Mouse (Mus musculus) liver, embryonic 11.5 days (tissue): ENCODE results near the gene Hpcal1. TPM values are rescaled to one million over a fixed set of nuclear protein-coding genes. Genes with fewer than 3 reads are reported as not detected.
"Not testable (repeated sequence)": the region's sequence is repeated elsewhere in the genome, so short reads cannot be mapped to it uniquely, and the experiment has no call there.

Source experiments
- ATAC-seq: fragments of 200-750 bp; cut with Nextera tagmentation; replicated peaks from 2 replicates; pipeline ENCODE4 v1.8.0; 2017; ENCODE audit warnings: moderate number of reproducible peaks, mild to moderate bottlenecking, moderate TSS enrichment, moderate library complexity; ENCODE audit not compliant: low FRiP score
- DNase-seq: peaks from one replicate; pipeline ENCODE4 v3.0.0-alpha.2; 2017; ENCODE audit warnings: low spot score
- H3K27ac ChIP-seq: fragments of 300-500 bp; sonication (generic); 2 replicates; pipeline ENCODE4 v1.5.1; 2014; ENCODE audit warnings: mild to moderate bottlenecking, low read depth, low read length, control low read depth
- H3K27me3 ChIP-seq: fragments of 300-500 bp; sonication (generic); replicated peaks from 2 replicates; pipeline ENCODE4 v1.6.1; 2014; ENCODE audit warnings: low read length, mixed read lengths; ENCODE audit not compliant: control insufficient read depth, insufficient read depth
- H3K36me3 ChIP-seq: fragments of 300-500 bp; sonication (generic); 2 replicates; pipeline ENCODE4 v1.6.1; 2014; ENCODE audit warnings: mild to moderate bottlenecking, low read length, moderate library complexity, mixed read lengths; ENCODE audit not compliant: control insufficient read depth, insufficient read depth
- H3K4me1 ChIP-seq: fragments of 300-500 bp; sonication (generic); replicated peaks from 2 replicates; pipeline ENCODE4 v1.6.1; 2014; ENCODE audit warnings: low read length, mixed read lengths; ENCODE audit not compliant: control insufficient read depth, insufficient read depth
- H3K4me2 ChIP-seq: fragments of 300-500 bp; sonication (generic); 2 replicates; pipeline ENCODE4 v1.6.1; 2014; ENCODE audit warnings: mild to moderate bottlenecking, control low read depth, moderate library complexity
- H3K4me3 ChIP-seq: fragments of 300-500 bp; sonication (generic); 2 replicates; pipeline ENCODE4 v1.5.1; 2014; ENCODE audit warnings: low read depth, low read length, control low read depth
- H3K9ac ChIP-seq: fragments of 300-500 bp; sonication (generic); 2 replicates; pipeline ENCODE4 v1.6.1; 2014; ENCODE audit warnings: low read depth, low read length, control low read depth
- H3K9me3 ChIP-seq: fragments of 300-500 bp; sonication (generic); 2 replicates; pipeline ENCODE4 v1.6.1; 2016; ENCODE audit warnings: low read length, inconsistent platforms, mixed read lengths; ENCODE audit not compliant: control insufficient read depth
- WGBS: fragments of 180-500 bp; shearing (Covaris S2); extraction: QIAGEN DNeasy Blood & Tissue Kit; methylation state at CpG from one replicate; pipeline ENCODE4 v1.1.7; 2014; 5-methylcytosine and 5-hydroxymethylcytosine counted together
- polyA plus RNA-seq: library from polyadenylated mRNA; unstranded; fragments of >200 nt; fragmentation: Nextera tagmentation; extraction: Ambion mirVana; gene quantifications from 2 replicates; pipeline ENCODE4 v1.2.1, GENCODE M21; 2014

The Hpcal1 gene
- polyA plus RNA-seq, 1 experiment from 2014 or later, result 30.2 TPM

DNA sequence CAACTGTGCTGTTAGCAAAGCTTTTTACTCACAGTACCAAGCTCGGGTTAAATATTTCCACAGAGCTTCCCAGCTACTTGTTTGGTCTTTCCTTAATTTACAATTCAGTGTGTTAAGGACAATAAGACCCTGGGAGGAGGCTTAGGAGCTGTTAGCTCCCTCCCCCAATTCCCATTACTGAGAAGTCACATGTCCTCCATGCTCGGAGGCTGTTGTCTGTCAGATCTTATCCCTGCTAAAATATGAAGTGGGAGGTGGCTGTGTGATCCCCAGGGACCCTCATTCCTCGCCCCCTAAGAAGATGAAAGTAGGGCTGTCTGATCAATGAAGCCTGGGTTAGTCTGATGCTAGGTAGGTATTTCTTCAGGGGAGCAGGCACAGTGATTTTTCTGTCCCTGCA lies 88.4 kb downstream of the Hpcal1 start:
- H3K4me3 ChIP-seq, result no peak overlapping the region
- no peaks in the 10 kb centered on the region for H3K9me3 ChIP-seq
- no peaks in the 10 kb centered on the region for H3K4me1 ChIP-seq
- 47% methylated on average over 3 of the region's 3 CpGs for WGBS
- H3K4me2 ChIP-seq, result no peak overlapping the region
- no peak overlapping the region for H3K9ac ChIP-seq
- H3K27me3 ChIP-seq, result no peaks in the 10 kb centered on the region
- ATAC-seq, result no peak
- no peak overlapping the region for H3K27ac ChIP-seq
- H3K36me3 ChIP-seq, result no peaks in the 10 kb centered on the region
- no peak for DNase-seq

DNA sequence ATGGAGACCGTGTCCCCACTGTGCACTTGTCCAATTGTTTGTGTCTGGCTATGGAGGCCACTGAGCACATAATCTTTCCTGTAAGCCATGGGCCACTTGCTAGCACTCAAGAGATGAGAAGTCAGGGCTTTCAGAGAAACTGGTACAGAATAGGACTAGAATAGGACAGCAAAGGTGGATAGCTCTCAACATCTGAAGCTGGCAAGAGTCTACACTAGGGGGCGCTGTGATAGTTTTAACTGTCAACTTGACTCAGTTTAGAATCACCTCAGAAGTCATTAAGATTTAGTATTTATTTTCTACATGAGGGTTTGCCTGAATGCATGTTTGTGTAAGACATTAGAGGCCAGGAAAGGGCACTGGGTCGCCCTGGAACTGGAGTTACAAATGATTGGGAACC lies 98.8 kb downstream of the Hpcal1 start:
- no peak overlapping the region for H3K4me2 ChIP-seq
- H3K27ac ChIP-seq, result no peak overlapping the region
- H3K4me1 ChIP-seq, result no peaks in the 10 kb centered on the region
- ATAC-seq (no peak), DNase-seq (no peak)
- no peaks in the 10 kb centered on the region; the same call in 1 of the 2 replicates for H3K36me3 ChIP-seq
- H3K9ac ChIP-seq, result no peak overlapping the region
- WGBS, result 49% methylated on average over 3 of the region's 3 CpGs
- no peak overlapping the region for H3K4me3 ChIP-seq
- no peaks in the 10 kb centered on the region for H3K9me3 ChIP-seq
- no peaks in the 10 kb centered on the region for H3K27me3 ChIP-seq

DNA sequence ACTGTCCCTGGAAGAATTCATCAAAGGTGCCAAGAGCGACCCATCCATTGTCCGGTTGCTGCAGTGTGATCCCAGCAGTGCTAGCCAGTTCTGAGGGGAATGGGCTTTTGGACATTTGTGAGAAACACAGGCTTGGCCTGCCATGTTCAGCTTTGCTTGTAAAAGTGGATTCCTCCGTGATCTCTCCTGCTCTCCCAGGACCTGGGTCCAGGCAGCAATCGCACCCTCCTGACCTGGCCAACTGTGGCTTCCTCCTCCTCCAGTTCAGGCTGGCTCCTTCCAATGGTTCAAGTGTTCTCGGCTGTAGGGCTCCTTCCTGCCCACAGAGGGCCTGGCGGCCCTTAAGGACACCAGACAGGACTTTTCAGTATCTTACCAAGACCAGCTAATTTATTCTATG lies 100.5 kb downstream of the Hpcal1 start:
- no peak overlapping the region for H3K27ac ChIP-seq
- no peak overlapping the region for H3K4me2 ChIP-seq
- no peaks in the 10 kb centered on the region for H3K4me1 ChIP-seq
- H3K9me3 ChIP-seq, result no peaks in the 10 kb centered on the region
- ATAC-seq (no peak), DNase-seq (no peak)
- 83% methylated on average over 6 of the region's 6 CpGs for WGBS
- no peak overlapping the region for H3K4me3 ChIP-seq
- no peaks in the 10 kb centered on the region; the same call in 1 of the 2 replicates for H3K36me3 ChIP-seq
- no peak overlapping the region for H3K9ac ChIP-seq
- no peaks in the 10 kb centered on the region for H3K27me3 ChIP-seq

DNA sequence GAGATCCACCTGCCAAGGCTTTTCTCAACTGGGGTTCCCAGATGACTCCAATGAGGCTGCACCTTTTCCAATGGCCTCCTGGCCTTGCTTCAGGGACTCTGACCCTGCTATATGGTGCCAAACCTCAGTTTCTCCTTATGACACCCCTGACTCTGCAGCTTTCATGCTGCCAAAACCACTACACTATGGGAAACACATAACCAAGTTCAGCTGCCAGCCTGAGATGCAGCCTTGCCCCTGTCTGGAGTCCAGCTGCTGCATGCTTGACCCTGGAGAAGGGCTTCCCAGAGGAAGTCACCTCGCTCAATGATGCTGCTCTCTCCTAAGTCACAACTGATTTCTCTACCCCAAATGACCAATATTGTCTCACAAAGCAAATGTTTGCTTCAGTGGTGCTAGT lies 102.1 kb downstream of the Hpcal1 start:
- Histone ChIP-seq H3K27ac (no peak overlapping the region), H3K36me3 (no peaks in the 10 kb centered on the region), H3K4me3 (no peak overlapping the region), H3K4me2 (no peak overlapping the region), H3K4me1 (no peaks in the 10 kb centered on the region), H3K27me3 (no peaks in the 10 kb centered on the region), H3K9me3 (no peaks in the 10 kb centered on the region), H3K9ac (no peak overlapping the region)
- ATAC-seq, result no peak
- no peak for DNase-seq
- WGBS, result 82% methylated on average over 1 of the region's 1 CpGs

DNA sequence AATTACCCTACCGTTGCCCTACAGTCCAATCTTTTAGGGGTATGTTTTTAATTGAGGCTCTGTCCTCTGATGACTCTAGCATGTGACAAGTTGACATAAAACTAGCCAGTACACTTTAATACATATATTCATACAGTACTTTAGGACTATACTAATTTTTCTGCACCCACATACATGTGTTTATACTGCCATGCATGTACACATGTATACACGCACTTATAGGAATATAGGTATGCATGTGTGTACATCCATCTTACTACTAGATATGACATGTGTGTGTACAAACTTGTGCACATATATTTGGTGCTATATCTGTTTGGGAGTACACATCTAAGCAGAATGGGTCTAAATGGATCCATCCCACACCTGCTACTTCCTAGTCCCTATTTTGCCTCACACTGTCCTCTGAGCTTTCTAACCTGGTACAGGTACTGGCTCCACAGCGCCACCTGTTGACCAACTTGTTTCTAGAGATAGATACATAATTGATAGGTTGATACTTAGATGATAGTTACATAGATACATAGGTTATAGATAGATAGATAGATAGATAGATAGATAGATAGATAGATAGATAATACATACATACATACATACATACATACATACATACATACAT lies 105.1 kb downstream of the Hpcal1 start:
- no peaks in the 10 kb centered on the region for H3K36me3 ChIP-seq
- H3K9me3 ChIP-seq, result no peaks in the 10 kb centered on the region
- no peak overlapping the region for H3K27ac ChIP-seq
- H3K4me2 ChIP-seq, result no peak overlapping the region
- no peaks in the 10 kb centered on the region for H3K4me1 ChIP-seq
- no peak for ATAC-seq
- H3K9ac ChIP-seq, result no peak overlapping the region
- no peak for DNase-seq
- H3K4me3 ChIP-seq, result no peak overlapping the region
- H3K27me3 ChIP-seq, result no peaks in the 10 kb centered on the region
- 62% methylated on average over 3 of the region's 3 CpGs for WGBS

DNA sequence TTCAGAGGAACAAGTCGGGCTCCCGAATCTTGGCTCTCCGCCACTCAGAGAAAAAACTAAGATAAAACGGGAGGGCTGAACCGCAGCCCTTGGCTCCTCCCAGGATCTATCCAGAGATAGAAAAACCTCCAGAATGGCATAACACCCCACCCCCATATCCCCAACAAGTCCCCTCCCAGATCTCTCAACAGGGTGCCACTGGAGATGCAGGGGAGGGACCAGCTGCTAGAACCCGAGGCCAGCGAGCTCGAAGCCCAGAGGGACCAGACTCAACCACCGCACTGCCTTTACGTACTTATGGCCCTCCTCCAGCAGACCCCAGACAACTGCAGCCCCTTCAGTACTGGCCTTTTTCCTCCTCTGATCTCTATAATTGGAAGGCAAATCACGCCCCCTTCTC lies 107.6 kb downstream of the Hpcal1 start:
- H3K4me2 ChIP-seq, H3K36me3 ChIP-seq, H3K4me1 ChIP-seq, H3K4me3 ChIP-seq, H3K9ac ChIP-seq, H3K27ac ChIP-seq, H3K9me3 ChIP-seq, ATAC-seq, DNase-seq, H3K27me3 ChIP-seq: not testable (repeated sequence)
- 83% methylated on average over 11 of the region's 11 CpGs for WGBS

DNA sequence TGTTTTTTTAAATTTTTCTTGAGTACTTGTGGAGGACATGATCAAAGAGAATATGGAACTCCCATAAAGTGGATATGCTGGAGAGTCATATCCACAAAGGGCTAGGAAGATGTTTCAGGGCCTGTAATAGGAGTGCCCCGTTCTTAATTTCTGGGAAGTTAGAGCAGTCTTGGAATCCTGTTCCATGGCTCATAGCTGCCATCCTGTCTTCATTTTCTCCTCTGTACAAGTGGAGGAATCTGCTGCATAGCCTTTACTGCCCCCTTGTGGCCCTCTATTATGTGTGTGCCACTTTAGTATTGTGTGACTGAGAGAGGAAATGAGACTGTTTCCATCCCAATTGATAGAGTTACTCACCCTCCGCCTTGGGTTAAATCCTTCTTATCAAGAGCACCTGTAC lies 117.9 kb downstream of the Hpcal1 start:
- Histone ChIP-seq H3K27me3 (no peaks in the 10 kb centered on the region), H3K9ac (no peak overlapping the region)

DNA sequence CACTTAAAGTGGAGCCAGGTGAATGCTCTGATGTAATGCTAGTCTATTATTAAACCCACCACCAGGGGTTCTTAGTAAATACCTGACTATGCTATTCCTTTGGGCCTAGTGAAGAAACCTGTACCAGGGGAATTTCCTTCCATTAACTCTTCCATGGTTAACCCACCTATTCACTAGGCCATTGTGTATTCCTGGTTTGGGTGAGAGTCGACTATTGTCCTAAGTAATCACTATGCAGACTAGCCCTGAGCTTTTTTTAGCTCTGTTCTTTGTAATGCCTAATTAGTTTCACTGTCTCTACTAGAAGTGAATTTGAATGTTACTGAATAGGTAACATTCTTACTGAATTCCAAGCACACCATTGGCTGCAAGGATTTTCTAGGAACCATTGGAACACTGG lies 144.6 kb downstream of the Hpcal1 start:
- not testable (repeated sequence) for H3K27ac ChIP-seq, H3K4me2 ChIP-seq, H3K36me3 ChIP-seq, H3K4me3 ChIP-seq, ATAC-seq, H3K4me1 ChIP-seq, H3K9me3 ChIP-seq, H3K27me3 ChIP-seq, DNase-seq, H3K9ac ChIP-seq
- 85% methylated on average over 1 of the region's 1 CpGs for WGBS

More for the DNA sequence above, 117.9 kb downstream of the Hpcal1 start:
- Histone ChIP-seq H3K4me1 (no peaks in the 10 kb centered on the region), H3K4me3 (no peak overlapping the region), H3K36me3 (no peaks in the 10 kb centered on the region), H3K4me2 (no peak overlapping the region), H3K27ac (no peak overlapping the region), H3K9me3 (no peaks in the 10 kb centered on the region)
- DNase-seq, result no peak
- ATAC-seq, result no peak
- WGBS, result 29% methylated on average over 2 of the region's 2 CpGs
